Mouse (Mus musculus) heart, postnatal 4 days (tissue): Measurements from ENCODE around the gene Coq4. TPM values are rescaled to one million over a fixed set of nuclear protein-coding genes. Genes with fewer than 3 reads are reported as not detected.

Source experiments
- DNase-seq: peaks from one replicate; pipeline ENCODE4 v3.0.0; 2021
- microRNA-seq, 2 experiments: library from miRNA; unstranded; fragments of <30 nt; microRNA quantifications; one replicate each; pipeline ENCODE4 v1.2.0; 2021 to 2022
- total RNA-seq, 2 experiments: library from RNA; stranded (reverse); gene quantifications; 2 replicates each; pipeline ENCODE4 v1.2.3; 2021

Gene Coq4
- total RNA-seq, 2 experiments from 2014 or later = 14.6 to 14.7 TPM

DNA sequence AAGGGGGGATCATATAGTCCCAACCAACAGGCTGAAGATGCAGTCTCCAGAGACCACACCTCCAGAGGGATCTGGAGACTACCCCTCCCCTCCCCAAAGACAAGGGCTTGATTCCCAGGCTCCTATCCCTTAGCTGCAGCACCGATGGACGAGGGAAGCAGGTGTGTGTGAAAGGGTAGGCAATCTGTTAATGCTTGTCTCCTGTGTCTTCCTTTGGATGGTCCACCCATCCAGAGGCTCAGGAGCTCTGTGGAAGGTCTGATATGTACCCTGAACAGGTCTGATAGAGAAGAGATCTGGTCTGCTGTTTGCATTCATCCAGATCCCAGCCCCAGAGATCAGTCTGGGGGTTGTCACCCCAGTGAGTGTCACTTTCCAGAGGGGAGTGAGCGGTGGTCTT lies 59.6 kb downstream of the Coq4 start:
- DNase-seq = no peak

Small RNAs within 50 kb of the gene (microRNA-seq; reads per million reads assigned to microRNA genes)
- gene Mir219a-2 (0 reads per million in 2 experiments), gene Mir219b (0 reads per million in 2 experiments)

Other genes with a start within 250 kb of the Coq4 start
- 10 to 100 TPM; 96.3 to 98.4 TPM for gene Rapgef1, start 167.8 kb upstream of the Coq4 start, total RNA-seq
- gene Gm13420, start 35.8 kb upstream of the Coq4 start, total RNA-seq = not detected
- not detected for gene Gm13547, start 28.2 kb upstream of the Coq4 start, total RNA-seq
- gene Trub2, start 1.0 kb downstream of the Coq4 start, total RNA-seq = 10 to 100 TPM; 37.5 to 38.6 TPM
- 10 to 100 TPM; 22.3 to 23.4 TPM for gene Slc27a4, start 15.1 kb downstream of the Coq4 start, total RNA-seq
- gene Urm1, start 32.6 kb downstream of the Coq4 start, total RNA-seq = 10 to 100 TPM; 37.9 to 40.9 TPM
- gene Cercam, start 81.7 kb downstream of the Coq4 start, total RNA-seq = 10 to 100 TPM; 13.4 to 13.9 TPM
- 10 to 100 TPM; 44.8 to 52.4 TPM for gene Odf2, start 101.7 kb downstream of the Coq4 start, total RNA-seq
- gene Gle1, start 147.9 kb downstream of the Coq4 start, total RNA-seq = 10 to 100 TPM; 25.9 to 26.8 TPM
- 100 to 1,000 TPM; 370 to 371 TPM for gene Sptan1, start 178.1 kb downstream of the Coq4 start, total RNA-seq